Mouse (Mus musculus): Measurements from ENCODE around the gene Traf1. TPM values are rescaled to one million over a fixed set of nuclear protein-coding genes. Genes with fewer than 3 reads are reported as not detected.

The Traf1 gene
- polyA plus RNA-seq, 1 experiment from 2014 or later: 3.7 TPM

DNA sequence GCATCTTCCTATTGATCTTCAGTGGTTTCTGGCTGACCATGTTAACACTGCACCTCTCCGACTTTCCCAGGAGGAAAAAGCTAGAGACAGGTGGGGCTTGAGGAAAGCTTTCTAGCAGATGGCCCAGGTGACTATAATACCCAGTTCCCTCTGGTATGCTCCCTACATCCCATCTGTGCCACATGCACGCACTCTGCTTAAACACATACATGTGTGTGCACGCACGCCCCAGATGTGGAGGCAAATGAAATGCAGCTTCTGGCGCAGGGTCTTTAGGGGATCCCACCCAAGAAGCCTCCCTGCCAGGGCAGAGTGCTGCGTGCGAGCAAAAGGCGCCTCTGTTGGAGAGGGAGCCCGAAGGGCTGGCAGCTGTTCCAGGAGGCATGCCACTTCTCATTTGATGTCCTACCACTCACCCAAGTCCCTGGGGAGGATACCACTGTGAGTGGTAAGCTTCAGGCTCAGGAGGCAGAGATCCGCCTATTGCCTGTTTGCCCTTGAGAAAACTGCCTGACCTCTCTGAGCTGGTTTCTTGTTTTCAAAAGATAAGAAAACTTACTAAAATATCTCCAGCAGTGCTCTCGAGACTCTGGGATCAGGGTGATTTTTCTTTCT, 20.4 kb downstream of the Traf1 start:
- Histone ChIP-seq H3K36me3 (ENCODE audit: control insufficient read depth, insufficient read depth, low read length) (no peaks in the 10 kb centered on the region), H3K4me2 (replicated peaks; ENCODE audit: low read depth, low read length) (no peak overlapping the region), H3K27ac (ENCODE audit: low read length) (no peak overlapping the region), H3K9me3 (ENCODE audit: control insufficient read depth, low read depth, low read length) (no peaks in the 10 kb centered on the region), H3K4me3 (ENCODE audit: low read depth, low read length) (no peak overlapping the region), H3K9ac (replicated peaks; ENCODE audit: low read depth, low read length) (no peak overlapping the region), H3K27me3 (ENCODE audit: control insufficient read depth, insufficient read depth, low read length) (no peaks in the 10 kb centered on the region), H3K4me1 (ENCODE audit: control insufficient read depth, insufficient read depth, low read length) (0 out of 2 replicates have a peak, but pooled peaks cover 4% of the 10 kb centered on the region)
- no peak for ATAC-seq (ENCODE audit: insufficient number of reproducible peaks, insufficient read depth, low FRiP score, low read depth)
- WGBS: 74% methylated on average over 11 of the region's 11 CpGs

DNA sequence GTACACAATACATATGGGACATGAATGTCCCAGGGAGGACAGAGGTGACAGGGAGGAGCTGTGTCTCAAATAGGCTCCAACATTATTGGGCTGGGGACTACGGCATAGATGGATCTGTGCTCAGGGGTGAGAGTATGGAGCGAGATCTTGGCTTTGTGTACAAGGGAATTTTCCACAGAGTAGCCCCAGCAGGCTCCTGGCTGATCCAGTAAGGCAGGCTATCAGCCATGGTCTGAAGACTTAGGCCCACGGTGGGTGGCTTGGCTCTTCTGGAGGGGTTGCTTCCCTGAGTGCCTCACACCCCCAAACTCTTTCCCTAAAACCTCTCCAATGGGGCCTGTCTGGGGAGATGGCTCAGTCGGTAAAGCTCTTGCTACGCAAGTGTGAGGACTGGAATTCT, 21.3 kb downstream of the Traf1 start:
- Histone ChIP-seq H3K27ac (ENCODE audit: low read length) (no peak overlapping the region), H3K9me3 (ENCODE audit: control insufficient read depth, low read depth, low read length) (no peaks in the 10 kb centered on the region), H3K4me1 (ENCODE audit: control insufficient read depth, insufficient read depth, low read length) (0 out of 2 replicates have a peak, but pooled peaks cover 4% of the 10 kb centered on the region), H3K36me3 (ENCODE audit: control insufficient read depth, insufficient read depth, low read length) (no peaks in the 10 kb centered on the region), H3K9ac (replicated peaks; ENCODE audit: low read depth, low read length) (no peak overlapping the region), H3K27me3 (ENCODE audit: control insufficient read depth, insufficient read depth, low read length) (no peaks in the 10 kb centered on the region), H3K4me3 (ENCODE audit: low read depth, low read length) (no peak overlapping the region), H3K4me2 (replicated peaks; ENCODE audit: low read depth, low read length) (no peak overlapping the region)
- 76% methylated on average over 5 of the region's 5 CpGs for WGBS
- ATAC-seq (ENCODE audit: insufficient number of reproducible peaks, insufficient read depth, low FRiP score, low read depth): no peak

DNA sequence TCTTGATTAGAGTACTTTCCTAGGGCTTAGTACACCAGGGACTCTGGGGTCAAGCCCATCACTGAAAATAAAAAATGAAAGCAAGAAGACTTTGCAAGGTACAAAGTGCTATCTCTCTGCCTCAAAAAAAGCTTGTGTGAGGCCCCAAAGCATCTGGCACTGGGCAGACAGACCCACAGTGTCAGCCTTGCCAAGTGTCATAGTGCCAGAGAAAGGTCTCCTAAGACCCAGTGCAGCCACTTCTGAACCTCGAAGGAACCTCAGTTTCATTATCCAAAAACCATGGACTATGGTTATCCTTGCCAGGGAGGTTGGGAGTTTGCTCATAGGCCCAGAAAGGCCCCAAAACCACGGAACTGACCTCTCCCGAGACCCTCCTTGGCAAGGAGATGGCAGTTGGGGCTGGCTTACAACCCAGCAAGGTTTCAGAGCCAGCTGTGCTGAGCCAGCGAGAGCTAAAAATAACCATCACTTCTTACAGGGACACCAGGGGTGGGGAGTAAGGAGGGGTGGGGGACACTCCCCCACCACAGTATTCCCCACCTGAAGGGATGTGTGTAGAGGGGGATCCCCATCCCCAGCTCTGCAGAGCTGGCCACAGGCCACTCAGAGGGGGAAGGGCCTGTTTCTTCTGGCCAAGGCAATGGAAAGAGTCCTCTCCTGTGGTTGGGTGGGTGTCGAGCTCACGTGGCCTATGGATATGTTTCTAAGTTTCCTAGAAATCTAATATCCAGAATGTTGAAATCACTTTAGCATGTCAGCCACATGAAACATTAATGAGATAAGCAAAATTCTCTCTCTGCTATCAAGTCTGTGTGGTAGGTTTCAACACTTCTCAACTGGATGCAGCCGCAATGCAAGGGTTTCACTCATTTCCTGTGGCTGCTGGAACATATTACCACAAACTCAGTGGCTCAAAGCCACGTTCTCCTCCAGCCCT, 23.0 kb downstream of the Traf1 start:
- no peak overlapping the region for H3K9ac ChIP-seq (replicated peaks; ENCODE audit: low read depth, low read length)
- H3K9me3 ChIP-seq (ENCODE audit: control insufficient read depth, low read depth, low read length): no peaks in the 10 kb centered on the region
- no peak overlapping the region for H3K4me2 ChIP-seq (replicated peaks; ENCODE audit: low read depth, low read length)
- H3K4me1 ChIP-seq (ENCODE audit: control insufficient read depth, insufficient read depth, low read length): 0 out of 2 replicates have a peak, but pooled peaks cover 2% of the 10 kb centered on the region
- H3K27me3 ChIP-seq (ENCODE audit: control insufficient read depth, insufficient read depth, low read length): no peaks in the 10 kb centered on the region
- H3K27ac ChIP-seq (ENCODE audit: low read length): no peak overlapping the region
- WGBS: 72% methylated on average over 8 of the region's 8 CpGs
- no peak for ATAC-seq (ENCODE audit: insufficient number of reproducible peaks, insufficient read depth, low FRiP score, low read depth)
- no peak overlapping the region for H3K4me3 ChIP-seq (ENCODE audit: low read depth, low read length)
- H3K36me3 ChIP-seq (ENCODE audit: control insufficient read depth, insufficient read depth, low read length): no peaks in the 10 kb centered on the region

DNA sequence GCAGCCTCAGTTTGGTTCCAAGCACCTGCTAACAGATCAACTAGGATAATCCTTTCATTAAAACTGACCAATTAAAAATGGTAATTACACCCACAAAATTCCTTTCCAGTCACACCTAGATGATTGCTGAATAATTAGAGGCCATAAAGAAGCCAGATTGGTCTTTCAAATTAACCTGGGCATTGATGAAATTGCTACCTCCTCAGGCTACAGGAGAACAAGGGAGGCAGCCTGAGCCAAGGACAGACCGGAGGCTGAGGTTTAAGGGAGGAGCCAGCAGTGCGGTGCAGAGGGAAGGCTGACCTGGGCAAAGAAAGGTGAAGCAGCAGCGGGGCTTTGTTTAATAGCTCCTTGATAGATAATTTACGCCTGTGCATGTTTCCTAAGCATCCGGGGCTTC, 24.1 kb downstream of the Traf1 start:
- no peak for ATAC-seq (ENCODE audit: insufficient number of reproducible peaks, insufficient read depth, low FRiP score, low read depth)
- H3K27me3 ChIP-seq (ENCODE audit: control insufficient read depth, insufficient read depth, low read length): no peaks in the 10 kb centered on the region
- no peak overlapping the region for H3K9ac ChIP-seq (replicated peaks; ENCODE audit: low read depth, low read length)
- no peak overlapping the region for H3K4me3 ChIP-seq (ENCODE audit: low read depth, low read length)
- H3K27ac ChIP-seq (ENCODE audit: low read length): no peak overlapping the region
- no peaks in the 10 kb centered on the region for H3K36me3 ChIP-seq (ENCODE audit: control insufficient read depth, insufficient read depth, low read length)
- H3K4me1 ChIP-seq (ENCODE audit: control insufficient read depth, insufficient read depth, low read length): 0 out of 2 replicates have a peak, but pooled peaks cover 2% of the 10 kb centered on the region
- 18% methylated on average over 5 of the region's 5 CpGs for WGBS
- H3K4me2 ChIP-seq (replicated peaks; ENCODE audit: low read depth, low read length): no peak overlapping the region
- H3K9me3 ChIP-seq (ENCODE audit: control insufficient read depth, low read depth, low read length): no peaks in the 10 kb centered on the region

DNA sequence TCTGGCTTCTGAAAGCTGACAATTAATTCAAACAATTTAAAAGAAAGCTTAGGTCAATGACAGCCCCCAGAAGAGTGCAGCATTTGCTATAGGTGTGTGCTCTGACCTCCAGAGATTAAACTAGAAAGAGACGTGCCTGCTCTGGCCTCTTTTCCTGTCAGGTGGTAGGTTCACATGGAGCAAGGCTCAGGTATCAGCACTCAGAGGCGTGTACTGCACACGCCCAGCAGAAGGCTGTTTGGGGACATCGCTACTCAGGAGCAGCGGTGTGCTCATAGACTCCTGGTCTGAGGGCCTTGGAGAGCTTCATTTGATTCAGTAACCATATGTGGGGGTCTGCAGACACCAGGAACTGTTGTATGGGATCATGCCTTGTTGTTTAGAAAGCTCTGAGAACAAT, 34.3 kb downstream of the Traf1 start:
- no peak overlapping the region for H3K4me2 ChIP-seq (replicated peaks; ENCODE audit: low read depth, low read length)
- ATAC-seq (ENCODE audit: insufficient number of reproducible peaks, insufficient read depth, low FRiP score, low read depth): peak; percentile 33; the same call in 1 of the 2 replicates

DNA sequence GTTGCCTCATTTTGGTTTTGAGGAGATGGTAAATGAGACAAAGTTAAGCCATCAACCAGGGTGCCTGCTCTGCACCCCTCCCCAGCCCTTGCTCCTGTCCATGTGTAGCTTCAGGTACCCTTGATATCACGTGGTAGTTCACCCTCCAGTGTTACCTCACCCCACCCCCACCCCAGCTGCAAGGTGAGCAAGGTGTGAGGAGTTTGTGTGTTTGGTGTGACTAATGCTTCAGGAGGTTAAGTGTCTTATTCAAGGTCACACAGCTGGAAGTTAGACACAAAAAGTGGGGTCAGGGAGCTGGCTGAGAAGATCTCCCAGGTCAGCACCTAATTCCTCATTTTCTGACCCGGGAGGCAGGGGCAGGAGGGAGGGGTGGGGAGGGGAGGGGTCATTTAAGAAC, 38.8 kb downstream of the Traf1 start:
- Histone ChIP-seq H3K27ac (ENCODE audit: low read length) (no peak overlapping the region), H3K27me3 (ENCODE audit: control insufficient read depth, insufficient read depth, low read length) (no peaks in the 10 kb centered on the region), H3K4me1 (ENCODE audit: control insufficient read depth, insufficient read depth, low read length) (no peaks in the 10 kb centered on the region), H3K4me3 (ENCODE audit: low read depth, low read length) (no peak overlapping the region), H3K9ac (replicated peaks; ENCODE audit: low read depth, low read length) (no peak overlapping the region), H3K9me3 (ENCODE audit: control insufficient read depth, low read depth, low read length) (no peaks in the 10 kb centered on the region), H3K4me2 (replicated peaks; ENCODE audit: low read depth, low read length) (no peak overlapping the region), H3K36me3 (ENCODE audit: control insufficient read depth, insufficient read depth, low read length) (no peaks in the 10 kb centered on the region)
- 3% methylated on average over 2 of the region's 2 CpGs for WGBS
- no peak for ATAC-seq (ENCODE audit: insufficient number of reproducible peaks, insufficient read depth, low FRiP score, low read depth)

More for the DNA sequence above, 34.3 kb downstream of the Traf1 start:
- Histone ChIP-seq H3K4me1 (ENCODE audit: control insufficient read depth, insufficient read depth, low read length) (no peaks in the 10 kb centered on the region), H3K36me3 (ENCODE audit: control insufficient read depth, insufficient read depth, low read length) (no peaks in the 10 kb centered on the region), H3K9ac (replicated peaks; ENCODE audit: low read depth, low read length) (no peak overlapping the region), H3K27me3 (ENCODE audit: control insufficient read depth, insufficient read depth, low read length) (no peaks in the 10 kb centered on the region), H3K4me3 (ENCODE audit: low read depth, low read length) (no peak overlapping the region), H3K27ac (ENCODE audit: low read length) (no peak overlapping the region), H3K9me3 (ENCODE audit: control insufficient read depth, low read depth, low read length) (no peaks in the 10 kb centered on the region)
- WGBS: 47% methylated on average over 5 of the region's 5 CpGs

DNA sequence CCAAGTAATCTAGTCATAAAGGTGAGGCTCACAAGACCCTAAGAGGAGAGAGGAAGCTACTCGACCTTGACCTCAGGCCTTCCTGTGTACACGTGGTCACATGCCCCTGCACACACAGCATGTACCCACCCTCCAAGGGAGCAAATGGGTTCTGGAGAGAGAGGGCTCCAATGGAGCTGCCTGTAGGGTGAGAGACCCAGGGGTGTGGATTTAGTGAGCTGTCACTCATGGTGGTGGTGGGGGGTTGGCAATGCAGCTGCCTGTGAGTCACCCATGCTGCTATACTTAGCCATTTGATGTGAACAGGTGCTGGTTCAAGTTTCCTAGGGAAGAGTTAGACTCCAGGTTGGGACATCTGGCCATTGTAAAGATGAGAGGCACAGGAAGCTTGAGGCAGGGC, 41.4 kb downstream of the Traf1 start:
- Histone ChIP-seq H3K9me3 (ENCODE audit: control insufficient read depth, low read depth, low read length) (no peaks in the 10 kb centered on the region), H3K9ac (replicated peaks; ENCODE audit: low read depth, low read length) (no peak overlapping the region), H3K4me3 (ENCODE audit: low read depth, low read length) (no peak overlapping the region), H3K36me3 (ENCODE audit: control insufficient read depth, insufficient read depth, low read length) (no peaks in the 10 kb centered on the region), H3K4me2 (replicated peaks; ENCODE audit: low read depth, low read length) (no peak overlapping the region), H3K27me3 (ENCODE audit: control insufficient read depth, insufficient read depth, low read length) (no peaks in the 10 kb centered on the region), H3K4me1 (ENCODE audit: control insufficient read depth, insufficient read depth, low read length) (no peaks in the 10 kb centered on the region), H3K27ac (ENCODE audit: low read length) (no peak overlapping the region)
- WGBS: 62% methylated on average over 2 of the region's 2 CpGs
- ATAC-seq (ENCODE audit: insufficient number of reproducible peaks, insufficient read depth, low FRiP score, low read depth): no peak

DNA sequence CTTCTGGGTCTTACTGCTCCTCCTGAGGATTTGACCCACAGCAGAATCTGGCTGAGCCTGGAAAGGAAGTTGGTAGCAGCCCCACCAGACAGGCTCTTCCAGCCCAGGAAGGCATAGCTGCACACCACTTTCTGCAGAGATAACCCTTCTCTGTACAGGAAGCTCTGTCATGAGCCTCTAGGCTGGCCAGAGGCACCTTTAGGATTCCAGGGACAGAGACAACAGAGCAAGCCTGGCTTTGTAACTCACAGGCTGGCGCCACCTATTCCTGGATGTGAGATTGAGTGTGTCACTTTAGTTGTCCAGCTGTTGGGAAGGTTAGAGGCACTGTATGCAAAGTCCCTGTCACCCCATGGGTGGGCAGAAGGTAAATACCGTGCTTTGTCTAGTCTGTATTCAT, 46.5 kb downstream of the Traf1 start:
- no peak for ATAC-seq (ENCODE audit: insufficient number of reproducible peaks, insufficient read depth, low FRiP score, low read depth)
- 62% methylated on average over 2 of the region's 2 CpGs for WGBS
- H3K36me3 ChIP-seq (ENCODE audit: control insufficient read depth, insufficient read depth, low read length): no peaks in the 10 kb centered on the region
- H3K9ac ChIP-seq (replicated peaks; ENCODE audit: low read depth, low read length): no peak overlapping the region
- no peaks in the 10 kb centered on the region; the same call in 1 of the 2 replicates for H3K4me1 ChIP-seq (ENCODE audit: control insufficient read depth, insufficient read depth, low read length)
- H3K4me3 ChIP-seq (ENCODE audit: low read depth, low read length): no peak overlapping the region
- H3K27ac ChIP-seq (ENCODE audit: low read length): no peak overlapping the region
- H3K9me3 ChIP-seq (ENCODE audit: control insufficient read depth, low read depth, low read length): no peaks in the 10 kb centered on the region
- H3K4me2 ChIP-seq (replicated peaks; ENCODE audit: low read depth, low read length): no peak overlapping the region
- H3K27me3 ChIP-seq (ENCODE audit: control insufficient read depth, insufficient read depth, low read length): no peaks in the 10 kb centered on the region

Data from stomach, embryonic 14.5 days (tissue).